Mouse (Mus musculus) CH12.LX (cell line): ENCODE data around the gene Pax4.

Experiments
- BHLHE40 ChIP-seq: IDR thresholded peaks from 2 replicates; pipeline ENCODE4 v1.6.1; 2011; ENCODE audit warnings: mild to moderate bottlenecking, low read depth, low read length, improper control_type of control experiment
- CTCF ChIP-seq, 2 experiments: IDR thresholded peaks in 1 of 2; conservative IDR thresholded peaks in 1 of 2; 2 replicates each; pipeline ENCODE4 v1.5.1; 2011 to 2012; ENCODE audit warnings: low read depth in 2 of 2, low read length in 2 of 2, improper control_type of control experiment in 1 of 2, inconsistent platforms in 1 of 2, mild to moderate bottlenecking in 1 of 2, moderate library complexity in 1 of 2
- GABPA ChIP-seq: IDR thresholded peaks from 2 replicates; pipeline ENCODE4 v1.6.1; 2012; ENCODE audit warnings: low read depth, low read length, improper control_type of control experiment, inconsistent platforms; ENCODE audit not compliant: insufficient replicate concordance
- HCFC1 ChIP-seq: IDR thresholded peaks from 2 replicates; pipeline ENCODE4 v1.6.1; 2012; ENCODE audit warnings: low read depth, mild to moderate bottlenecking, inconsistent platforms, low read length, improper control_type of control experiment
- JUN ChIP-seq: IDR thresholded peaks from 2 replicates; pipeline ENCODE4 v1.6.1; 2011; ENCODE audit warnings: low read depth, mild to moderate bottlenecking, low read length, improper control_type of control experiment, moderate library complexity; ENCODE audit not compliant: insufficient read depth
- MAFK ChIP-seq: IDR thresholded peaks from 2 replicates; pipeline ENCODE4 v1.6.1; 2011; ENCODE audit warnings: low read length, improper control_type of control experiment; ENCODE audit not compliant: insufficient replicate concordance
- MXI1 ChIP-seq: IDR thresholded peaks from 2 replicates; pipeline ENCODE4 v1.6.1; 2011; ENCODE audit warnings: mild to moderate bottlenecking, low read depth, low read length, improper control_type of control experiment
- NELFE ChIP-seq: IDR thresholded peaks from 2 replicates; pipeline ENCODE4 v1.6.1; 2011; ENCODE audit warnings: low read depth, low read length, improper control_type of control experiment
- POLR2A ChIP-seq: IDR thresholded peaks from 2 replicates; pipeline ENCODE4 v1.6.1; 2011; ENCODE audit warnings: low read depth, mild to moderate bottlenecking, improper control_type of control experiment, low read length
- POLR2AphosphoS2 ChIP-seq: IDR thresholded peaks from 2 replicates; pipeline ENCODE4 v1.6.1; 2011; ENCODE audit warnings: low read depth, low read length, improper control_type of control experiment
- TBP ChIP-seq: conservative IDR thresholded peaks from 2 replicates; pipeline ENCODE4 v1.6.1; 2011; ENCODE audit warnings: low read depth, low read length, improper control_type of control experiment
- TCF12 ChIP-seq: IDR thresholded peaks from 2 replicates; pipeline ENCODE4 v1.6.1; 2014; ENCODE audit warnings: low read depth, mild to moderate bottlenecking, inconsistent platforms, low read length, improper control_type of control experiment

DNA sequence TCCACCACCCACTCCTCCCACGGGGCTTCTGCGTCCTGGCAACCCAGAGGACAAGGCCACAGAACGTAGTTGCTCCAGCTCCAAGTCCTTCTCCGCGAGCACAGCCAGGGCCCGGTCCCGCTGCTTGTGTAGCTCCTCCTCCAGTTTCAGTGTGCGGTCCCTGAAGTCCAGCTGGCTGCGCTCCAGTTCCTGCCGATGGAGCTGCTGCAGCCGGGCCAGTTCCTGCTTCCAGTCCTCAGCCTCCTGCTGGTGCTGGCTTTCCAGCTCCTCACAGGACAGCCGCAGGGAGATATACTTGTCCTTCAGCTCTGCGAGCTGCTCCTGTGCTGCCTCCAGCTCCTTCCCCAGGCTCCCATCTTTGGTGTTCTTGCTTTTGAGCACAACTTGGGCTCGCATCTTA, 30.7 kb downstream of the Pax4 start:
- TF ChIP-seq POLR2A, result no peak
- TF ChIP-seq CTCF (conservative IDR thresholded peaks at IDR 0.05 in 1 of 2, IDR thresholded peaks at IDR 0.05 in 1 of 2; ENCODE audit: low read depth in 2 of 2, low read length in 2 of 2), result no peak
- no peak for TF ChIP-seq HCFC1
- no peak for TF ChIP-seq MAFK
- TF ChIP-seq GABPA, result no peak
- no peak for TF ChIP-seq TCF12
- TF ChIP-seq TBP, result no peak
- no peak for TF ChIP-seq POLR2AphosphoS2
- TF ChIP-seq BHLHE40, result no peak
- no peak for TF ChIP-seq MXI1
- no peak for TF ChIP-seq NELFE
- TF ChIP-seq JUN, result no peak
